Mouse (Mus musculus): ENCODE data around the gene Avl9. TPM values are rescaled to one million over a fixed set of nuclear protein-coding genes. Genes with fewer than 3 reads are reported as not detected.

Gene Avl9
- total RNA-seq, 4 experiments from 2014 or later = 2.5 to 5.7 (median 3.3) TPM

- DNase-seq (ENCODE audit: low spot score in 2 of 2) = no peak
These were observed 74.6 kb downstream of the Avl9 start for GRCm38 (mm10) chr6:56789336-56789735.

GRCm38 (mm10) chr6:56794834-56795233, 80.1 kb downstream of the Avl9 start:
- DNase-seq (ENCODE audit: low spot score in 2 of 2) = no peak

- DNase-seq (ENCODE audit: low spot score in 2 of 2) = no peak
These were observed 81.5 kb downstream of the Avl9 start for GRCm38 (mm10) chr6:56796232-56796631.

GRCm38 (mm10) chr6:56796668-56797141, 82.0 kb downstream of the Avl9 start:
- DNase-seq (ENCODE audit: low spot score in 2 of 2) = no peak

DNA sequence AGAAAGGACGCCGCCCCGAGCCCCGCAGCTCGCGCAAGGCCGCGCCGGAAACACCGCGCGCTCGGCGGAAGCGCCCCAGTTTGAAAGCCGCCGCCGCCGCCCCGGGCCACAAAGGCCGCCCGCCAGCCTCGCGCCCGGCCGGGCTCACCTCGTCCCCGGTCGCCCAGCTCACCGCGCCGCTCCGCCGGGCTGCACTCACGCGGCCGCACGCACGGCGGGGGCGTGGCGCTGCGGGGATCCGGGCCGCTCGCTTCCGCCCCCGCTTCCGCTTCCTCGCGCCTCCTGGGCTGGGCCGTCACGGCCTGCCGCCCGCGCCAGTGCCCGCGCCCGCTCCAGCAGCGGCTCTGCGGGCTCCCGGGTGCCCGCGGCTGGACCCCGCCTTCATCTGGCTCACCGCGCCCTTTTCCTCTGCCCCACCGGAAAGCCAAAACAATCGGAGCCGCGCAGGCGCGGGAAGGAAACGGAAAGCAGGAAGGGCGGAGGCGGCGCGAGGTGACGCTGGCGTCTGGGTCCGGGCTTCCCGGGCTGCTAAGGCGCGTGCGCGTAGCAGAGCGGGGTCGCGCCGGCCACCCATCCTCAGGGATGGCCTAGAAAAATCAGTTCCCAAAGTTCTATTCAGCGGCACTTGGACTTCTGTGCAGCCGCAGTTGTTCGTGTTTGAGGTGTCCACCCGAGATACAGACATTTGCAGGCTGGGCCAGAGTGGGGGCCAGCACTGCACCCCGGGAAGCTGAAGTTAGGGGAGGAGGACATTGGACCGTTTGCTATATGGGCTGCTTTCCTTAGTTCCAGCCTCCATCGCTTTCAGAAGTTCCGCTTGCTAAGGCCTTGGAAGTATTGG, 82.8 kb downstream of the Avl9 start, which contains the start of gene Kbtbd2:
Gene Kbtbd2, minus strand, starts transcription at position 503 of the 841 bp plus-strand sequence.
- peak; percentile 85 to 92 for DNase-seq (ENCODE audit: low spot score in 2 of 2)

DNA sequence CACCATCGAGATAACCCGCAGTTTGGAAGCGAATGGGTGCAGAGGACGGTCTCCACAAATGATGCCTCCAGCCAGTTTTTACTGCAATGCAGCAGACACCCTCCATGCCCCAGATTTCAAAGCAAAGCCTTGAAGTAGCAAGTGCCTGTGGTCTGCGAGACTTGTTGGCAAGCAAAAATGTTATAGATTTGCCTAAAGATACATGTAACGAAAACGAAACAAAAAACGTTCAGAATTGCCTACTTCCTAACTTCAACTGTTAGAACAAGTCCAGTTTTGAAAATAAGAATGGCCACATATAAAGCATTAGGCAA, 83.4 kb downstream of the Avl9 start:
- no peak for DNase-seq (ENCODE audit: low spot score in 2 of 2)

GRCm38 (mm10) chr6:56805026-56805425, 90.3 kb downstream of the Avl9 start:
- DNase-seq (ENCODE audit: low spot score in 2 of 2) = no peak

GRCm38 (mm10) chr6:56806195-56806594, 91.5 kb downstream of the Avl9 start:
- no peak for DNase-seq (ENCODE audit: low spot score in 2 of 2)

DNA sequence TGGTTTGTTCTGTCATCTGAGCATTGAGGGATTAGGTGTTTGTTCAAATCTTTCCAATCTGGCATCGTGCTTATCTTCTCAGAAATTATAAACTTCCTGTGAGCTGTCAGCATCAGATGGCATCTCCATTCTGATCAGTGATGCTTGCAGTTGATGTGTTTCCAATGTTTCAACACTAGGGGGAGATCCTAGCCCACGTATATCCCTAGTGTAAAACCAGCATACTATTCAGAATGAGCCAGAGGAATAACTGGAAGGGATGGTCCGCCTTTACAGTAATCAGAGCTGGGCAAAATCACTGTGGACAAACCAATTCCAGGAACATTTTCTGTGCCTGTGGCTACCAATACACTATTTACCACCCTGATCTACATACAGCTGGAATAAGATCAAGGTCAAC, 94.0 kb downstream of the Avl9 start:
- no peak for DNase-seq (ENCODE audit: low spot score in 2 of 2)

Other genes starting within 250 kb of the Avl9 start
- gene Pde1c, start 145.8 kb upstream of the Avl9 start, total RNA-seq (2022) = under 1 TPM; 0.46 to 0.87 (median 0.68) TPM
- 10 to 100 TPM in 3 of 4 experiments, 1 to 10 TPM in 1; 8.4 to 16.6 (median 14.0) TPM for gene Lsm5, start 10.2 kb upstream of the Avl9 start, total RNA-seq (2022)
- gene Kbtbd2, start 82.9 kb downstream of the Avl9 start, total RNA-seq (2022) = 10 to 100 TPM; 22.5 to 29.1 (median 23.6) TPM
- 10 to 100 TPM; 58.9 to 65.0 (median 60.8) TPM for gene Fkbp9, start 117.2 kb downstream of the Avl9 start, total RNA-seq (2022)
- 10 to 100 TPM; 42.6 to 57.6 (median 54.1) TPM for gene Nt5c3, start 209.0 kb downstream of the Avl9 start, total RNA-seq (2022)
- under 1 TPM in 1 of 4 experiments, not detected in 3; 0.19 TPM for gene Vmn1r4, start 209.1 kb downstream of the Avl9 start, total RNA-seq (2022)

All from gastrocnemius, adult 8-10 months (tissue).